Mouse (Mus musculus) heart, embryonic 16.5 days (tissue): ENCODE results near the gene Sparcl1. TPM values are rescaled to one million over a fixed set of nuclear protein-coding genes. Genes with fewer than 3 reads are reported as not detected.

Experiments
- microRNA-seq: library from miRNA; unstranded; fragments of <30 nt; microRNA quantifications from one replicate; pipeline ENCODE4, GENCODE M21; 2017
- polyA plus RNA-seq: library from polyadenylated mRNA; unstranded; fragments of >200 nt; fragmentation: Nextera tagmentation; extraction: Ambion mirVana; gene quantifications from 2 replicates; pipeline ENCODE4 v1.2.1, GENCODE M21; 2015

Gene Sparcl1
- polyA plus RNA-seq, 1 experiment from 2014 or later, result 131 TPM

Small RNA genes lying within 50 kb of the gene (microRNA-seq; reads per million reads assigned to microRNA genes)
- gene Mir5619, result 2.7 reads per million, percentile 9 among the genes with 10 or more reads in this experiment

Other genes starting within 250 kb of the Sparcl1 start
- 12.3 and 13.8 TPM in 2 replicates for gene Klhl8, start 202.5 kb downstream of the Sparcl1 start, polyA plus RNA-seq
- 0.11 TPM in 1 of 2 replicates, not detected in the other for gene Hsd17b13, start 136.3 kb downstream of the Sparcl1 start, polyA plus RNA-seq
- gene Hsd17b11, start 91.8 kb downstream of the Sparcl1 start, polyA plus RNA-seq, result 3.3 and 3.5 TPM in 2 replicates
- gene Nudt9, start 67.4 kb downstream of the Sparcl1 start, polyA plus RNA-seq, result 54.0 and 55.7 TPM in 2 replicates
- gene Gm17660, start 36.1 kb downstream of the Sparcl1 start, polyA plus RNA-seq, result not detected in 2 replicates
- not detected in 2 replicates for gene Dspp, start 57.0 kb upstream of the Sparcl1 start, polyA plus RNA-seq
- 0.20 TPM in 1 of 2 replicates, not detected in the other for gene Dmp1, start 88.9 kb upstream of the Sparcl1 start, polyA plus RNA-seq
- 1.0 and 1.7 TPM in 2 replicates for gene Ibsp, start 185.4 kb upstream of the Sparcl1 start, polyA plus RNA-seq
- not detected in 2 replicates for gene Mepe, start 211.6 kb upstream of the Sparcl1 start, polyA plus RNA-seq